Mouse (Mus musculus) midbrain, embryonic 11.5 days (tissue): ENCODE measurements at regions not wholly inside any gene's neighbourhood (a gene's known extent, or its start where the extent isn't known, plus 50 kb on each side); places are given as distances from the start of the nearest gene placed in this dataset.

Experiments
- ATAC-seq: fragments of 200-750 bp; cut with Nextera tagmentation; 2 replicates; pipeline ENCODE4 v1.8.0; 2017; ENCODE audit warnings: moderate TSS enrichment, moderate library complexity; ENCODE audit not compliant: low FRiP score
- DNase-seq: peaks from one replicate; pipeline ENCODE4 v3.0.0; 2015; ENCODE audit warnings: low spot score; ENCODE audit errors: missing footprints
- H3K27ac ChIP-seq: fragments of 300-500 bp; sonication (generic); 2 replicates; pipeline ENCODE4 v1.5.1; 2014; ENCODE audit warnings: low read depth, low read length
- H3K27me3 ChIP-seq: fragments of 300-500 bp; sonication (generic); 2 replicates; pipeline ENCODE4 v1.6.1; 2014; ENCODE audit warnings: mild to moderate bottlenecking, low read length, moderate library complexity, mixed read lengths; ENCODE audit not compliant: control insufficient read depth, insufficient read depth
- H3K36me3 ChIP-seq: fragments of 300-500 bp; sonication (generic); 2 replicates; pipeline ENCODE4 v1.6.1; 2014; ENCODE audit warnings: mild to moderate bottlenecking, low read length, moderate library complexity, mixed read lengths; ENCODE audit not compliant: control insufficient read depth, insufficient read depth
- H3K4me1 ChIP-seq: fragments of 300-500 bp; sonication (generic); 2 replicates; pipeline ENCODE4 v1.6.1; 2014; ENCODE audit warnings: low read length; ENCODE audit not compliant: control insufficient read depth, insufficient read depth
- H3K4me2 ChIP-seq: fragments of 300-500 bp; sonication (generic); 2 replicates; pipeline ENCODE4 v1.6.1; 2014; ENCODE audit warnings: mild to moderate bottlenecking, moderate library complexity
- H3K4me3 ChIP-seq: fragments of 300-500 bp; sonication (generic); 2 replicates; pipeline ENCODE4 v1.5.1; 2014; ENCODE audit warnings: low read depth, low read length
- H3K9ac ChIP-seq: fragments of 300-500 bp; sonication (generic); 2 replicates; pipeline ENCODE4 v1.6.1; 2014; ENCODE audit warnings: low read length
- H3K9me3 ChIP-seq: fragments of 300-500 bp; sonication (generic); 2 replicates; pipeline ENCODE4 v1.6.1; 2016; ENCODE audit warnings: low read length; ENCODE audit not compliant: control insufficient read depth
- WGBS: fragments of 180-500 bp; shearing (Covaris S2); extraction: QIAGEN DNeasy Blood & Tissue Kit; methylation state at CpG from one replicate; pipeline ENCODE4 v1.1.7; 2014; 5-methylcytosine and 5-hydroxymethylcytosine counted together

- no peaks in the 10 kb centered on the region for H3K27me3 ChIP-seq
- peak overlapping the region; percentile 25 for H3K27ac ChIP-seq
- no peaks in the 10 kb centered on the region for H3K36me3 ChIP-seq
- 0 out of 2 replicates have a peak overlapping the region, but pooled peaks have one; percentile 39 for H3K9ac ChIP-seq
- DNase-seq: no peak
- peak; percentile 55 for ATAC-seq
- H3K4me2 ChIP-seq: peak overlapping the region; percentile 20; the same call in 1 of the 2 replicates
- H3K4me1 ChIP-seq: peaks cover 32% of the 10 kb centered on the region
- 39% methylated on average over 18 of the region's 18 CpGs for WGBS
- no peaks in the 10 kb centered on the region for H3K9me3 ChIP-seq
- no peak overlapping the region for H3K4me3 ChIP-seq
Measured at GRCm38 (mm10) chr13:107847179-107848012, 196.8 kb upstream of the Smim15 start.

GRCm38 (mm10) chr13:107846621-107847178 lies 197.5 kb upstream of the Smim15 start:
- DNase-seq (peak; percentile 87), ATAC-seq (peak; percentile 62; the same call in 1 of the 2 replicates)
- no peak overlapping the region for H3K4me3 ChIP-seq
- H3K4me1 ChIP-seq: peaks cover 32% of the 10 kb centered on the region
- no peaks in the 10 kb centered on the region for H3K27me3 ChIP-seq
- peak overlapping the region; percentile 25 for H3K27ac ChIP-seq
- H3K36me3 ChIP-seq: no peaks in the 10 kb centered on the region
- peak overlapping the region; percentile 20; the same call in 1 of the 2 replicates for H3K4me2 ChIP-seq
- H3K9ac ChIP-seq: 0 out of 2 replicates have a peak overlapping the region, but pooled peaks have one; percentile 39
- H3K9me3 ChIP-seq: no peaks in the 10 kb centered on the region
- WGBS: 34% methylated on average over 10 of the region's 10 CpGs

- no peak overlapping the region for H3K9ac ChIP-seq
- no peak overlapping the region for H3K4me2 ChIP-seq
- H3K36me3 ChIP-seq: no peaks in the 10 kb centered on the region
- DNase-seq: peak; percentile 80
- H3K4me1 ChIP-seq: peaks cover 32% of the 10 kb centered on the region
- WGBS: 75% methylated on average over 4 of the region's 4 CpGs
- no peaks in the 10 kb centered on the region for H3K9me3 ChIP-seq
- H3K27ac ChIP-seq: no peak overlapping the region; the same call in 1 of the 2 replicates
- H3K4me3 ChIP-seq: no peak overlapping the region
- no peaks in the 10 kb centered on the region for H3K27me3 ChIP-seq
- ATAC-seq: no peak
Measured at GRCm38 (mm10) chr13:107845838-107846237, 198.4 kb upstream of the Smim15 start.

- no peak overlapping the region for H3K4me2 ChIP-seq
- H3K4me3 ChIP-seq: no peak overlapping the region
- no peak overlapping the region for H3K9ac ChIP-seq
- 91% methylated on average over 4 of the region's 4 CpGs for WGBS
- no peak for ATAC-seq
- no peak for DNase-seq
- no peak overlapping the region for H3K27ac ChIP-seq
- peaks cover 32% of the 10 kb centered on the region for H3K4me1 ChIP-seq
- H3K36me3 ChIP-seq: no peaks in the 10 kb centered on the region
- H3K27me3 ChIP-seq: no peaks in the 10 kb centered on the region
- no peaks in the 10 kb centered on the region for H3K9me3 ChIP-seq
Measured at GRCm38 (mm10) chr13:107844085-107844484, 200.2 kb upstream of the Smim15 start.

- no peak for DNase-seq
- H3K36me3 ChIP-seq: no peaks in the 10 kb centered on the region
- no peak overlapping the region for H3K9ac ChIP-seq
- H3K4me2 ChIP-seq: no peak overlapping the region
- peaks cover 32% of the 10 kb centered on the region for H3K4me1 ChIP-seq
- H3K9me3 ChIP-seq: no peaks in the 10 kb centered on the region
- no peaks in the 10 kb centered on the region for H3K27me3 ChIP-seq
- H3K4me3 ChIP-seq: no peak overlapping the region
- no peak for ATAC-seq
- 90% methylated on average over 9 of the region's 9 CpGs for WGBS
- no peak overlapping the region for H3K27ac ChIP-seq
Measured at GRCm38 (mm10) chr13:107838126-107838715, 206.0 kb upstream of the Smim15 start.

GRCm38 (mm10) chr13:107837206-107837952 lies 206.9 kb upstream of the Smim15 start:
- ATAC-seq (no peak), DNase-seq (no peak)
- peaks cover 27% of the 10 kb centered on the region for H3K4me1 ChIP-seq
- no peak overlapping the region; the same call in 1 of the 2 replicates for H3K9ac ChIP-seq
- H3K9me3 ChIP-seq: no peaks in the 10 kb centered on the region
- H3K27ac ChIP-seq: no peak overlapping the region
- H3K4me3 ChIP-seq: no peak overlapping the region
- H3K27me3 ChIP-seq: no peaks in the 10 kb centered on the region
- 45% methylated on average over 5 of the region's 5 CpGs for WGBS
- no peaks in the 10 kb centered on the region for H3K36me3 ChIP-seq
- H3K4me2 ChIP-seq: no peak overlapping the region

GRCm38 (mm10) chr13:107835756-107836385 lies 208.4 kb upstream of the Smim15 start:
- Histone ChIP-seq H3K9me3 (no peaks in the 10 kb centered on the region), H3K27me3 (no peaks in the 10 kb centered on the region), H3K4me2 (no peak overlapping the region), H3K4me3 (no peak overlapping the region), H3K36me3 (no peaks in the 10 kb centered on the region), H3K9ac (no peak overlapping the region), H3K4me1 (peaks cover 35% of the 10 kb centered on the region), H3K27ac (no peak overlapping the region)
- ATAC-seq: 0 out of 2 replicates have a peak, but pooled peaks have one; percentile 14
- no peak for DNase-seq
- 59% methylated on average over 9 of the region's 9 CpGs for WGBS

GRCm38 (mm10) chr13:107831997-107832396 lies 212.2 kb upstream of the Smim15 start:
- Histone ChIP-seq H3K4me1 (peaks cover 26% of the 10 kb centered on the region), H3K36me3 (no peaks in the 10 kb centered on the region), H3K27ac (no peak overlapping the region), H3K9me3 (no peaks in the 10 kb centered on the region), H3K4me2 (no peak overlapping the region), H3K9ac (no peak overlapping the region), H3K27me3 (no peaks in the 10 kb centered on the region), H3K4me3 (no peak overlapping the region)
- 71% methylated on average over 5 of the region's 5 CpGs for WGBS
- ATAC-seq: no peak
- DNase-seq: no peak
